Mouse (Mus musculus) lung, adult 2 months (tissue): ENCODE results near the gene Zfp871.
"Not testable (repeated sequence)": the region's sequence is repeated elsewhere in the genome, so short reads cannot be mapped to it uniquely, and the experiment has no call there.

Experiments used
- CTCF ChIP-seq: fragments of 200-500 bp; IDR thresholded peaks from 2 replicates; pipeline ENCODE4 v1.5.1; 2011; ENCODE audit warnings: mild to moderate bottlenecking, low read length, control low read depth; ENCODE audit not compliant: insufficient read depth
- POLR2A ChIP-seq: fragments of 200-500 bp; IDR thresholded peaks from 2 replicates; pipeline ENCODE4 v1.6.1; 2011; ENCODE audit warnings: low read depth, mild to moderate bottlenecking, control low read depth, low read length, borderline replicate concordance; ENCODE audit errors: extremely low read depth

DNA sequence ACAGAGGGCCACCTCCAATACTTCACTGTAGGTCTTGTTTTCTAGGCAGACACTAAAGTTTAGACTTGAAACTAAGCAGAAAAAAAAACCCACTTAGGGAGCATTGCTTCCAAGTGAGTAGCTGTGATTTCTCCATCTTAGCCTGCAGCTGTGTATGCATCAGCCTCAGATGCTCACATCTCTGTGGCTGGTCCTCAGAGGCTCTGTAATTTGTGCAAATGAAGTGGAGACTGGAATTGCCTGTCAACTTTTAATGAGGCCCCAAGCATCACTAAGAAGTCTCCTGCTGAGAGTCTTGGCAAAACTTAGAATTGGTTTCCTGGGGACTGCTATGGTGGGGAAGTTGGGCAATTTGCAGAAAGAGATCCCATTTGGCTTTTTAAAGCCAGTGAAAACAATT, 61.7 kb downstream of the Zfp871 start:
- TF ChIP-seq POLR2A, CTCF: not testable (repeated sequence)
